Mouse (Mus musculus) liver, embryonic 13.5 days (tissue): Measurements from ENCODE around the gene Vps37b. TPM values are rescaled to one million over a fixed set of nuclear protein-coding genes. Genes with fewer than 3 reads are reported as not detected.
A peak's percentile ranks its signal among the peaks of the same experiment; 100 is the strongest.

Experiments
- ATAC-seq: fragments of 200-750 bp; cut with Nextera tagmentation; 2 replicates; pipeline ENCODE4 v1.8.0; 2017; ENCODE audit warnings: low read depth, mild to moderate bottlenecking, moderate number of reproducible peaks, moderate library complexity
- DNase-seq: peaks from one replicate; pipeline ENCODE4 v3.0.0; 2022
- H3K27ac ChIP-seq: fragments of 300-500 bp; sonication (generic); 2 replicates; pipeline ENCODE4 v1.5.1; 2015; ENCODE audit warnings: moderate library complexity, mild to moderate bottlenecking, inconsistent platforms
- H3K27me3 ChIP-seq: fragments of 300-500 bp; sonication (generic); 2 replicates; pipeline ENCODE4 v1.6.1; 2015; ENCODE audit warnings: mild to moderate bottlenecking, inconsistent platforms
- H3K36me3 ChIP-seq: fragments of 300-500 bp; sonication (generic); 2 replicates; pipeline ENCODE4 v1.6.1; 2015; ENCODE audit warnings: mild to moderate bottlenecking, inconsistent platforms
- H3K4me1 ChIP-seq: fragments of 300-500 bp; sonication (generic); replicated peaks from 2 replicates; pipeline ENCODE4 v1.6.1; 2015; ENCODE audit warnings: inconsistent platforms
- H3K4me2 ChIP-seq: fragments of 300-500 bp; sonication (generic); 2 replicates; pipeline ENCODE4 v1.6.1; 2015; ENCODE audit warnings: inconsistent platforms, mild to moderate bottlenecking, moderate library complexity
- H3K4me3 ChIP-seq: fragments of 300-500 bp; sonication (generic); replicated peaks from 2 replicates; pipeline ENCODE4 v1.5.1; 2015; ENCODE audit warnings: mild to moderate bottlenecking, inconsistent platforms
- H3K9ac ChIP-seq: fragments of 300-500 bp; sonication (generic); 2 replicates; pipeline ENCODE4 v1.6.1; 2015; ENCODE audit warnings: mild to moderate bottlenecking, inconsistent platforms
- H3K9me3 ChIP-seq: fragments of 300-500 bp; sonication (generic); replicated peaks from 2 replicates; pipeline ENCODE4 v1.6.1; 2016; ENCODE audit warnings: inconsistent platforms
- WGBS: fragments of 180-500 bp; shearing (Covaris S2); methylation state at CpG from one replicate; pipeline ENCODE4 v1.1.7; 2015; ENCODE audit not compliant: insufficient replicate concordance; 5-methylcytosine and 5-hydroxymethylcytosine counted together
- polyA plus RNA-seq: library from polyadenylated mRNA; unstranded; fragments of >200 nt; fragmentation: Nextera tagmentation; extraction: Ambion mirVana; gene quantifications from 2 replicates; pipeline ENCODE4 v1.2.1, GENCODE M21; 2015

Vps37b gene
- polyA plus RNA-seq, 1 experiment from 2014 or later: 16.1 TPM

DNA sequence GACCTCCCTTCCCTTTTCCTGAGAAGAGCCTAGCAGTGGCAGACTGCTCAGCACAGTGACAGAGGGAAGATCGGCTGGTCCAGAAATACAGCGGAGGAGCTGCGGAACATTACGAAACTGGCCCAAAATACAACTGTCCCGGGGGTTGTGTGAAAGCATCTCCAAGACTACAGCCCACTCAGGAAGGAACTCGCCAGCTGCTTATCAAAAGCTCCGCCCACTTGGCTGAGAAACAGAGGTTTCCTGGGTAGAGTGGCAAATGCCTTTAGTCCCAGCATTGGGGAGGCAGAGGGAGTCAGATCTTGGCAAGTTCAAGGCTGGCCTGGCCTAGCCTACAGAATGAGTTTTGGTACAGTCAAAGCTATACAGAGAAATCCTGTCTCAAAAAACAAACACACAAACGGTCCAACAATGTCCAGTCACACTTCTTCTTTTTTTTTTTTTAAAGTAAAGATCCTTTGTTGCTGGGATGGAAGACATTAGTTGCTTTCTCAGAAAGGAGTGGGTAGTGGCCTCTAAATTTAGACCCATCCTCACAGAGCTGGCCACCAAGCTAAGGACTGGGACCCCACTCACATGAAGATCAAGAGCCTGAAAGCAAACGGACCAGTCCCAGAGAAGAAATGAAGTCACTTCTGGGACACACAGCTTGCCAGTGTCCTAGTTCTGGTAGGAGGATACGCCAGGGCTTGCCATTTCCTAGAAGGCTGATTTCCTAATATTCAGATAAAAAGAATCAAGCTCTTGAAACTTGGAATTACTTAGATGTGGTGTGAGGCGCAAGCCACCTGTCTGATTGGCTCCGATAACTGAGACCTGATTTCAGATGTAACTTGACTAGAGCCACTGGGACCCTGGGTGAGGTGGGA is 12.5 kb downstream of the Vps37b start:
- Histone ChIP-seq H3K27ac (peak overlapping the region; percentile 73), H3K9me3 (no peaks in the 10 kb centered on the region), H3K4me1 (peaks cover 99% of the 10 kb centered on the region), H3K27me3 (no peaks in the 10 kb centered on the region), H3K9ac (peak overlapping the region; percentile 51), H3K4me3 (peak overlapping the region; percentile 20), H3K36me3 (peaks cover 17% of the 10 kb centered on the region), H3K4me2 (peak overlapping the region; percentile 50)
- WGBS: 25% methylated on average over 12 of the region's 12 CpGs
- peak; percentile 45 for ATAC-seq
- DNase-seq: peak; percentile 58

DNA sequence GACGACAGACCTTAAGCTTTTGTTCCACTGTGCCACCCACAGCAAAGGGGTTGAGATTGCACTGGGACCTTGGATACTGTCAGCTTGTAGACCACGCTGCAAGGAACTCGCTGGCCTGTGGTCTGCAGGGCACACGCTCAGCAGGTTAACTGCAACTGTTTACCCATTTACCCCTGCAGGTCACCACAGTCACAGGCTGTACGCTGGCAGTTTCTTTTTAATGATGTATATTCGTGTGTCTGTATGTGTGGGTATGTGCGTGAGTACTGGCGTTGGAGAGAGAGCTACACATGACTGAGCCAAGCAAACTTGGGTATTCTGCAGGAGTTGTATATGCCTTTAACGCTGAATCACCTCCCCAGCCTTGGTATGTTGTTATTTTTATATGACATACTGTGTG is 13.4 kb downstream of the Vps37b start:
- WGBS: 42% methylated on average over 9 of the region's 9 CpGs
- peaks cover 17% of the 10 kb centered on the region for H3K36me3 ChIP-seq
- ATAC-seq (no peak), DNase-seq (no peak)
- peak overlapping the region; percentile 73 for H3K27ac ChIP-seq
- peak overlapping the region; percentile 51; the same call in 1 of the 2 replicates for H3K9ac ChIP-seq
- no peaks in the 10 kb centered on the region for H3K27me3 ChIP-seq
- no peaks in the 10 kb centered on the region for H3K9me3 ChIP-seq
- peaks cover 99% of the 10 kb centered on the region for H3K4me1 ChIP-seq
- peak overlapping the region; percentile 50 for H3K4me2 ChIP-seq
- no peak overlapping the region for H3K4me3 ChIP-seq

DNA sequence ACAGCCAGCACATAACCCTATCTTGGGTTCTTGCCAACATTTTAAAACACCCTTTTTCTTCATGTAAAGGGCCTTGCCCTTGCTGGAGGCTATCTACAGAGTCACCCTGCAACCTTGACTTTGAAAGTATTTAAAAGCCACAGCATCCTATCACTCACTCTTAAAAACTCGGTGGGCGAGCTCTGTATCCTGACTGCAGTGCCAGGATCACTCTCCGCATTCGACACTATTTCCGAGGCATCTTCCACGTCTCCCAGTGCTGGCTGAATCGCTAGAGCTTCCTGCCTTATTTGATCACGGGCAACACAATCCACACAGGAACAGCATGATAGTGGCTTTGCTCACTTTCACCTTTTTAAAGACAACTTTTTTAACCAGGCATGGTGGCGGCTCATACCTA is 14.1 kb downstream of the Vps37b start:
- peak overlapping the region; percentile 73 for H3K27ac ChIP-seq
- H3K9me3 ChIP-seq: no peaks in the 10 kb centered on the region
- H3K4me1 ChIP-seq: peaks cover 99% of the 10 kb centered on the region
- H3K36me3 ChIP-seq: peaks cover 17% of the 10 kb centered on the region
- peak overlapping the region; percentile 50; the same call in 1 of the 2 replicates for H3K4me2 ChIP-seq
- ATAC-seq (no peak), DNase-seq (no peak)
- H3K9ac ChIP-seq: peak overlapping the region; percentile 40; the same call in 1 of the 2 replicates
- 69% methylated on average over 9 of the region's 9 CpGs for WGBS
- H3K27me3 ChIP-seq: no peaks in the 10 kb centered on the region
- no peak overlapping the region for H3K4me3 ChIP-seq

- Histone ChIP-seq H3K27ac (peak overlapping the region; percentile 13), H3K9ac (peak overlapping the region; percentile 18; the same call in 1 of the 2 replicates), H3K27me3 (no peaks in the 10 kb centered on the region), H3K36me3 (peaks cover 10% of the 10 kb centered on the region; the same call in 1 of the 2 replicates), H3K4me3 (no peak overlapping the region), H3K4me1 (peaks cover 100% of the 10 kb centered on the region), H3K9me3 (no peaks in the 10 kb centered on the region), H3K4me2 (no peak overlapping the region)
- DNase-seq (no peak), ATAC-seq (no peak)
- 55% methylated on average over 7 of the region's 7 CpGs for WGBS
Observed at GRCm38 (mm10) chr5:124016291-124016821, 15.7 kb downstream of the Vps37b start.

DNA sequence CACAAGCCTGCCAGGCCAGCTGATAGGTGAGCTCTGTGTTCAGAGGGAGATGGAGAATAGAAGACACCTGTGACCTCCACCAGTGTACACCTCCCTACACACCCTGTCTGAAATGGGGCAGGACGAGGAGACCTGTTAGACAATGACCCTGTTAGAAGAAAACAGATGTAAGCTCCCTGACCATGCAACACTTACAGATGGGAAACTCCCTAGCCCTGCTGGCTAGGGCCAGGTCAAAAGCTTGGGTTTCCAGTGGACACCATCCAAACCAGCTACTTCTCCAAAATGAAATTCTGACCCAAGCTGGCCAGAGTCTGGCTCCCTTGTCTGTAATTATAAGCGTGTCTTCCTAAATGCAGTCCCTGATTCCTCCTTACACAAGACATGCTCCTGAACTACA is 16.3 kb downstream of the Vps37b start:
- WGBS: 80% methylated on average over 2 of the region's 2 CpGs
- ATAC-seq (no peak), DNase-seq (no peak)
- H3K4me2 ChIP-seq: no peak overlapping the region
- H3K9ac ChIP-seq: no peak overlapping the region
- peaks cover 100% of the 10 kb centered on the region for H3K4me1 ChIP-seq
- no peaks in the 10 kb centered on the region for H3K9me3 ChIP-seq
- H3K27ac ChIP-seq: no peak overlapping the region
- H3K27me3 ChIP-seq: no peaks in the 10 kb centered on the region
- H3K36me3 ChIP-seq: peaks cover 6% of the 10 kb centered on the region; the same call in 1 of the 2 replicates
- no peak overlapping the region for H3K4me3 ChIP-seq

- H3K4me2 ChIP-seq: 0 out of 2 replicates have a peak overlapping the region, but pooled peaks have one; percentile 1
- WGBS: 52% methylated on average over 11 of the region's 11 CpGs
- peak overlapping the region; percentile 47; the same call in 1 of the 2 replicates for H3K27ac ChIP-seq
- H3K9me3 ChIP-seq: no peaks in the 10 kb centered on the region
- peaks cover 100% of the 10 kb centered on the region for H3K4me1 ChIP-seq
- H3K36me3 ChIP-seq: peaks cover 7% of the 10 kb centered on the region
- no peaks in the 10 kb centered on the region for H3K27me3 ChIP-seq
- no peak overlapping the region for H3K9ac ChIP-seq
- ATAC-seq (no peak), DNase-seq (no peak)
- no peak overlapping the region for H3K4me3 ChIP-seq
Observed at GRCm38 (mm10) chr5:124014791-124015251, 17.2 kb downstream of the Vps37b start.

- peak overlapping the region; percentile 47; the same call in 1 of the 2 replicates for H3K27ac ChIP-seq
- H3K27me3 ChIP-seq: no peaks in the 10 kb centered on the region
- peaks cover 14% of the 10 kb centered on the region for H3K36me3 ChIP-seq
- WGBS: 82% methylated on average over 3 of the region's 3 CpGs
- H3K9me3 ChIP-seq: no peaks in the 10 kb centered on the region
- H3K4me1 ChIP-seq: peaks cover 100% of the 10 kb centered on the region
- DNase-seq (no peak), ATAC-seq (no peak)
- no peak overlapping the region for H3K9ac ChIP-seq
- H3K4me2 ChIP-seq: no peak overlapping the region
- H3K4me3 ChIP-seq: no peak overlapping the region
Observed at GRCm38 (mm10) chr5:124014180-124014579, 17.9 kb downstream of the Vps37b start.

DNA sequence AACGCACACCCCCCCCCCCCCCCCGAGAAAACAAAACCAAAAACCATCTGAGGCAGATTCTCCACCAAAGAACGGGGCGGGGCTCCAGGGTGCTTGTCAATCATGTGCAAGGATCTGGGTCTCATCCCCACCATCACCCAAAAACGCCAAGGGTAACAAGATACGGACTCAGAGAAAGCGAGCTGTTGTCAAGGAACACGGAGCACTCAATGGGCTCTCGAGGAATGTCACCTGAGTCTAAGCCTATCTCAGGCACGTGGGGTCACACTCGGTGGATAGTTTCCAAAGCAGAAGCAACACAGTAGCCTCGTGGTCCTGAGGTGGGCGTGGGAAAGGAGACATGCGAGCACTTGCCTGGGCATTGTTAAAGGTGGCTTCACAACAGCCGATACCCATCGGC is 18.3 kb downstream of the Vps37b start:
- Histone ChIP-seq H3K27me3 (no peaks in the 10 kb centered on the region), H3K4me1 (peaks cover 99% of the 10 kb centered on the region), H3K36me3 (peaks cover 18% of the 10 kb centered on the region), H3K9me3 (no peaks in the 10 kb centered on the region), H3K27ac (no peak overlapping the region), H3K4me3 (no peak overlapping the region), H3K4me2 (no peak overlapping the region), H3K9ac (no peak overlapping the region)
- no peak for DNase-seq
- no peak for ATAC-seq
- 66% methylated on average over 16 of the region's 16 CpGs for WGBS

GRCm38 (mm10) chr5:124012885-124013284 is 19.2 kb downstream of the Vps37b start:
- DNase-seq: no peak
- WGBS: 25% methylated on average over 10 of the region's 10 CpGs

DNA sequence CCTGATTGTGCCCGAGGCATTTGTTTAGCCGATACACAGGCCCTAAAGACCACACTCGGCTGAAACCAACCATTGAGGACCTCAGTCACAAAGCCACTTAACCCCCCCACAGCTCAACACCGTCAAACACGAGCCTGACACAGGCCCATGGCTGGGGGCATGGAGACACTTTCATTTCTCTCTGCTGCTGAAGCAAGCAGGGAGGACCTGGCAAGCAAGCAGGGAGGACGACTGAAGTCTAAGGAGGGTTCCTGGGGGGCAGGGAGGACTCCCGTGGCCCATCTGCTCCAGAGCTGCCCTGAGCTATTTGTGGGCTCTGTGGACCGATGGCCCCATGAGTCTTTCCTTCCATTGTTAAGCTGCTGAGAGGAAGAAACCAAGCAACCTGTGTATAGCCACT is 20.1 kb downstream of the Vps37b start:
- DNase-seq (no peak), ATAC-seq (no peak)
- peaks cover 81% of the 10 kb centered on the region for H3K4me1 ChIP-seq
- H3K9ac ChIP-seq: peak overlapping the region; percentile 52
- peak overlapping the region; percentile 64 for H3K4me2 ChIP-seq
- peak overlapping the region; percentile 86 for H3K27ac ChIP-seq
- 19% methylated on average over 8 of the region's 8 CpGs for WGBS
- 0 out of 2 replicates have a peak overlapping the region, but pooled peaks have one; percentile 3 for H3K4me3 ChIP-seq
- peaks cover 36% of the 10 kb centered on the region for H3K36me3 ChIP-seq
- H3K9me3 ChIP-seq: no peaks in the 10 kb centered on the region
- H3K27me3 ChIP-seq: no peaks in the 10 kb centered on the region

More at GRCm38 (mm10) chr5:124012885-124013284, 19.2 kb downstream of the Vps37b start:
- Histone ChIP-seq H3K4me2 (no peak overlapping the region), H3K9ac (peak overlapping the region; percentile 5; the same call in 1 of the 2 replicates), H3K27me3 (no peaks in the 10 kb centered on the region), H3K27ac (peak overlapping the region; percentile 86), H3K4me1 (peaks cover 91% of the 10 kb centered on the region), H3K36me3 (peaks cover 27% of the 10 kb centered on the region), H3K4me3 (no peak overlapping the region), H3K9me3 (no peaks in the 10 kb centered on the region)
- no peak for ATAC-seq

- 11% methylated on average over 19 of the region's 19 CpGs for WGBS
- peak overlapping the region; percentile 64 for H3K4me2 ChIP-seq
- H3K27me3 ChIP-seq: no peaks in the 10 kb centered on the region
- H3K36me3 ChIP-seq: peaks cover 45% of the 10 kb centered on the region
- peaks cover 72% of the 10 kb centered on the region for H3K4me1 ChIP-seq
- DNase-seq: peak; percentile 80
- H3K9me3 ChIP-seq: no peaks in the 10 kb centered on the region
- peak; percentile 67 for ATAC-seq
- H3K27ac ChIP-seq: peak overlapping the region; percentile 86
- H3K4me3 ChIP-seq: peak overlapping the region; percentile 35
- peak overlapping the region; percentile 57 for H3K9ac ChIP-seq
Observed at GRCm38 (mm10) chr5:124010910-124011655, 21.0 kb downstream of the Vps37b start.
